Mouse (Mus musculus) bone marrow macrophage, adult 2 months (primary cell): Measurements from ENCODE around the gene Mad1l1. TPM values are rescaled to one million over a fixed set of nuclear protein-coding genes. Genes with fewer than 3 reads are reported as not detected.

Source experiments
- H3K27ac ChIP-seq: 2 replicates; pipeline ENCODE4 v1.5.1; 2012; ENCODE audit warnings: low read depth, low read length; ENCODE audit not compliant: insufficient read depth
- H3K4me1 ChIP-seq: 2 replicates; pipeline ENCODE4 v1.6.1; 2012; ENCODE audit warnings: low read length; ENCODE audit not compliant: control insufficient read depth, insufficient read depth
- H3K4me3 ChIP-seq: 2 replicates; pipeline ENCODE4 v1.5.1; 2012; ENCODE audit warnings: mild to moderate bottlenecking, low read length, moderate library complexity; ENCODE audit not compliant: insufficient read depth
- CTCF ChIP-seq: IDR thresholded peaks from 2 replicates; pipeline ENCODE4 v1.5.1; 2012; ENCODE audit warnings: low read depth, mild to moderate bottlenecking, low read length, moderate library complexity
- POLR2A ChIP-seq: IDR thresholded peaks from 2 replicates; pipeline ENCODE4 v1.6.1; 2012; ENCODE audit warnings: mild to moderate bottlenecking, low read depth, low read length, borderline replicate concordance
- polyA plus RNA-seq: library from polyadenylated mRNA; stranded (reverse); fragments of >200 nt; gene quantifications from 2 replicates; pipeline ENCODE4 v1.2.4, GENCODE M21; 2012; ENCODE audit not compliant: missing spikeins, insufficient read depth, insufficient read length

The Mad1l1 gene
- polyA plus RNA-seq, 1 experiment: 16.5 TPM

DNA sequence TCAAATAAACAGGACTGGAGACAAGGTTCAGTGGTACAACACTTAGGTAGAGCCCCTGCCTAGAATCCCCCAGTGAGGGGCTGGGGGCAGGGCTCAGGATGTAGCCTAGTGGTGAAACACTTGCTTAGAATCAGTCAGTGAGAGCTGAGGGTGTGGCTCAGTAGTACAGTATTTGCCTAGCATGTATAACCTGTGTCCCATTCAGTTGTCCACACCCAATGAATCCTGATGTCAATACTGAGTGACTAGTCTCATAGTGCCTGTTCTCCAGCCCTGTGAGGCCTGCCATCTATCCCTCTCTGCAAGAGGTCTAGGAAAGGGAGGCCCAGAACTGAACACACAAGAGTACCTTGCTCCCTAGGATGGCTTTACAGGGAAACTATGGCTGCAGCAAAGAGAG is 232.1 kb downstream of the Mad1l1 start:
- H3K4me1 ChIP-seq: no peaks in the 10 kb centered on the region
- H3K27ac ChIP-seq: no peak overlapping the region
- TF ChIP-seq CTCF (no peak), POLR2A (no peak)
- no peak overlapping the region for H3K4me3 ChIP-seq

DNA sequence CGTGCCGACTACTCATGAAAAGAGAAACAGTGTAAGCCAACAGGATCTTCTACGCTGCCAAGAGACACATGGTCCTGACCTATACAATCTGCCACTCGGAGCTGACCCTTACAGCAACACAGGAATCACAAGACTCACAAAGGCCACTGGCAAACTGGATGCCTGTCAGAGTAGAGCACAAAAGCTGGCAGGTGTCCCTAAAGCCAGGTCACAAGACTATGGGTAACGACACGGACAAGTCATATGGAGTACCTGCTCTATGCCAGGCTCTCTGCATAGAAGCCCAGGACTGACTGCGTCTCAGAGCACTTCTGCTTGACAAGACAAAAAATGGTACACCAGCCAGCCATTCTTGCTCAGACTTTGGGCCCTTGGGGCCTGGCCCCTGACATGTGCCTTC is 234.1 kb downstream of the Mad1l1 start:
- H3K4me1 ChIP-seq: no peaks in the 10 kb centered on the region
- no peak overlapping the region for H3K27ac ChIP-seq
- H3K4me3 ChIP-seq: no peak overlapping the region
- TF ChIP-seq CTCF: no peak
- no peak for TF ChIP-seq POLR2A

DNA sequence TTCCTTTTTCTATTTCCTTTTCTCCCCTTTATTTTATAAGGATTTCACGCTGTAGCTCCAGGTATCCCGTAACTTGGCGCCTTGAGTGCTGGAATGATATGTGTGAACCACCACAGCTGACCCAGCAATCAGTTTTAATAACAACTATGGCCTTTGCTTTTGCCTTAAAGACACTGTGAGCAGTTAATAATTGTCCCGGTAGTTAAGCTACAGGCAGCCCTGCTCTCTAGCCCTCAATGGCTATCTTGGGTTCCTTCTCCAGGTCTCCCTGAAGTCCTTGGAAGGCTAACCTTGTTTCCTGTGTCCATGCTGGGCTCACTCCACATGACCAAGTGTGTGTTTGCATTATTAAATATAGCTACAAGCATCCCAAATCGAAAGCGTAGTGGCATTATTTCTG is 237.0 kb downstream of the Mad1l1 start:
- TF ChIP-seq POLR2A (no peak), CTCF (no peak)
- H3K4me3 ChIP-seq: no peak overlapping the region
- no peaks in the 10 kb centered on the region for H3K4me1 ChIP-seq
- no peak overlapping the region for H3K27ac ChIP-seq

DNA sequence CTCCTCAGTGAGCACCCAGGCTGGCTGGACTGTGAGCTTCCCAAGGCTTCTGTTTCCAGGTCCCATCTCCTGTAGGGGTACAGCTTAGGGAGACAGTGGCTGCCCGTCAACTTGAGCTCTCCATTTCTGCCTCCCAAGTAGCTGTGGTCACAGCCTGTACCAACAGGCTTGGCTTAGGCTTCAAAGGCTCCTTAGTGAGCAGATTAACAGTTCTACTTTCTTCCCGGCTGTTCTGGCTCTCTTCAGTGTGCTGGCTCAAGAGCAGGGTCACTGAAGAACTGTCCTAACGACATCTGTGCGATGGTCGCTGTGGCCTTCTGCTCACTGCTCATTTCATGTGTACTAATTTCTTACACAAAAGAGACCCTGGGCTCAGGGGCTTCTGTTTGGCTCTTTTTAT is 237.4 kb downstream of the Mad1l1 start:
- TF ChIP-seq POLR2A (no peak), CTCF (no peak)

DNA sequence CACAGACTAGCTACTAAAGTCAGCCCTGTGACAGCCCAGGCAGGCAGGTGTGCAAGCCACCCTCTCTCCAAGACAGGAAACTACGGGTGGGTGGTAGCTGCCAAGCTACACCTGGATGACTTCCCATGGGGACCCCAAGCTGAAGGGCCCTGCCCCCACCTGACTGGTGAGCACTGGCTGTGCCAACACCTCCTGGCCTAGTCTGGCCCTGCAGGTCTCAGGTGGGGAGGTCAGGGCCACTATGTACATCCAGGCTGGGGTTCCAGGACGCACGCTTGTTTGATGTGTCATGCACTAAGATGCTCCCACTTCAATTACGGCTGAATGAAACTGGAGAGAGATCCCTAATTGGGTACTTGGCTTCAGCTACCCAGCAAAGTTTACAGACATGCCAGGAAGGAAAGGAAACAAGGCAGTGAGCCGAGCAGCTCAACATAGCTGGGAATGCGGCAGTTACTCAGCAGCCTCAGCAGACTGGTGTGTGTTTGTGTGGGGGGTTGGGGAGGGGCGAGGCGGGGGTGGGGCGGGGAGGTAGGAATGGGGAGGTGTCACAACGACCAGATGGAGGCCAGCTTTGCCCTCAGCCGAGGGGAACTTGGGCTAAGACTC is 239.0 kb downstream of the Mad1l1 start:
- no peak overlapping the region for H3K27ac ChIP-seq
- no peak overlapping the region for H3K4me3 ChIP-seq
- TF ChIP-seq CTCF: no peak
- TF ChIP-seq POLR2A: no peak
- H3K4me1 ChIP-seq: no peaks in the 10 kb centered on the region

More for the DNA sequence above, 237.4 kb downstream of the Mad1l1 start:
- Histone ChIP-seq H3K27ac (no peak overlapping the region), H3K4me1 (no peaks in the 10 kb centered on the region), H3K4me3 (no peak overlapping the region)

DNA sequence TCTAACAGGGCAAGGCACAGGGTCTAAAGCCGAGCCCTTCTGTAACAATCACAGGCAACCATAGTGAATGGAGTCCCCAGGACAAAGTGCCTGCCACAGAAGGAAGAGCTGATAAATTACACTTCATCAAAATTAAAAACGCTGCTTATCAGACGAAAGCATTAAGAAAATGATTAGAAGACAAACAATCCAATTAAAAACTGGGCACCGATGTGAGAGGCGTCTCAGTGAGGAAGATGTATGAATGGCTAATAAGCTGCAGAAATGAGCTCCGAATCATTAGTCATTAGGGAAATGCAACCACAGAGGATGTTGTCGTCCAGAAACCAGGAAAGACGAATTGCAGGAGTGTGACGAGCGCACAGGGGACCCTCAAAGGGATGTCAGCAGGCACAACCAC is 240.3 kb downstream of the Mad1l1 start:
- TF ChIP-seq CTCF (no peak), POLR2A (no peak)
- no peak overlapping the region for H3K4me3 ChIP-seq
- no peak overlapping the region for H3K27ac ChIP-seq
- H3K4me1 ChIP-seq: no peaks in the 10 kb centered on the region

DNA sequence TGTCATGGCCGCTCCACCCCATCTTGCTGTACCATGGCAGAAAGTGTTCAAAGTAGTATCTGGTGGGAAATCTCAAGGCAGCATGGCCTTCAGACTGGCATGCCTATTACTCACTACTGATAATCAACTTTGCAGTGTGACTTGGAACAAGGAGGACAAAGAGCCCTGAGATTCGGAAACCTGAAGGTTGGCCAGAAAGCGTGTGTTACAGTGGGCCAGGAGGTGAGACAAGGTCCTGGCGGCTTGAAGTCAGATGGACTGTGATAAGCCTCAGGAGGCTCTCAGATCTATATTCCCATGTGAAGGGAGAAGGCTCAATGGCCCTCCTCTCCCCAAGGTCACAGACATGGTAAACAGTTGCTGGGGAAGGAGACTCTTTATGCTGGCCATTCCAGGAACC is 241.8 kb downstream of the Mad1l1 start:
- Histone ChIP-seq H3K4me3 (no peak overlapping the region), H3K27ac (no peak overlapping the region), H3K4me1 (no peaks in the 10 kb centered on the region)
- no peak for TF ChIP-seq CTCF
- no peak for TF ChIP-seq POLR2A

DNA sequence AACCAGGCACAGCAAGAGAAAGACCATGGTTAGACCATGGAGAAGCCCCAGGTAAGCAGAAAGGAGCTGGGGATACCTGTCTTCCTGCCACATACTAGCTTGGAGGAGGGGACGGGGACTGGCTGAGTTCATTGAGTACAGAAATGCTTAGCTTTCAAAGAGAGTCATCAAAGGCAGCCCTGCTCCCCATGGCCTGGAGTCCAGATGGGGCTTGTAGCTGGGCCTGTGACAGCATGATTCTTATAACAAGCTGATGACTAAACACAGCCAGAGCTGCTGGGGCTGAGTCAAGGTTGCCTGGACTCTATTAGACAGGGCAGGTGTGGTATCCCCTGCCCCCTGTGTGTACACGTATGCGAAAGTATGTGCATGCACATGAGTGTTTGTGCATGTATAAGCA is 242.9 kb downstream of the Mad1l1 start:
- Histone ChIP-seq H3K27ac (no peak overlapping the region), H3K4me1 (no peaks in the 10 kb centered on the region), H3K4me3 (no peak overlapping the region)
- TF ChIP-seq POLR2A (no peak), CTCF (no peak)

DNA sequence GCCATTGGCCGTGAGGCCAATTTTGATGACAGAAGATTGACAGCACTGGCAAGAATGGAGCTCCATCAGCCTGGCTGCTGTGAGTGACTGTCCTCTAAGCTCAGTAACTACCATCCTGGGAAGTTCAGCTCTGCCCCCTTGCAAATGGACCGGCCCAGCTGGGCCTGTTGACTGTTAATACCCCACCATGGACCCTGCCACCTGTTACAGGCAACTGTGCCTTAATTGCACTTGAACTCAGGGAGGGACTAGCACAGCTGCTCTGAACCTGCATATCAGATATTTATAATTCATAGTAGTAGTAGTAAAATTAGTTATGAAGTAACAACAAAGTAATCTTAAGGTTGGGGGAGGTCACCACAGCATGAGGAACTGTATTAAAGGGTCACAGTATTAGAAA is 244.9 kb downstream of the Mad1l1 start:
- Histone ChIP-seq H3K4me3 (no peak overlapping the region), H3K4me1 (no peaks in the 10 kb centered on the region), H3K27ac (no peak overlapping the region)
- TF ChIP-seq POLR2A (no peak), CTCF (no peak)

DNA sequence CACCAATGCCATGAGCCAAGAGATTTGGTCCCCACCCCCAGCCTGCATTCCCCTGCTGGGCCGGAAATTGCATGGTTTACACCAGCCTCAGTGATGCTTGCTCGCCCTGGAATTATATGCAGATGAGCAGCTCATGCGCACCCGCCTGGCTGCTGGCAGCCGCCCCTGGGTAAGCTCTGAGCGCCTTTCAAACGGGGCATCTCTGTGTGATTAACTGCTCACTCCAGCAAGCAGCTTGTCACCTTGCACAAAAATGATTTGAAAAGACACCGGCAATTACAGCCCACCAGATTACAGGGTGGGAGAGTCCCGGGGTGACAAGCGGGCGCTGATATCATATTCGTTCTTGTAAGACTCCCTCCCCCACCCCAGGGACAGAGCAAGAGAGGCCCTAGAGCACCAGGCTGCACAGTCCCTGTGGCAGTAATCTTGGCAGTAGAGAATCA is 247.7 kb downstream of the Mad1l1 start:
- Histone ChIP-seq H3K27ac (no peak overlapping the region), H3K4me1 (no peaks in the 10 kb centered on the region), H3K4me3 (no peak overlapping the region)
- TF ChIP-seq CTCF (no peak), POLR2A (no peak)

DNA sequence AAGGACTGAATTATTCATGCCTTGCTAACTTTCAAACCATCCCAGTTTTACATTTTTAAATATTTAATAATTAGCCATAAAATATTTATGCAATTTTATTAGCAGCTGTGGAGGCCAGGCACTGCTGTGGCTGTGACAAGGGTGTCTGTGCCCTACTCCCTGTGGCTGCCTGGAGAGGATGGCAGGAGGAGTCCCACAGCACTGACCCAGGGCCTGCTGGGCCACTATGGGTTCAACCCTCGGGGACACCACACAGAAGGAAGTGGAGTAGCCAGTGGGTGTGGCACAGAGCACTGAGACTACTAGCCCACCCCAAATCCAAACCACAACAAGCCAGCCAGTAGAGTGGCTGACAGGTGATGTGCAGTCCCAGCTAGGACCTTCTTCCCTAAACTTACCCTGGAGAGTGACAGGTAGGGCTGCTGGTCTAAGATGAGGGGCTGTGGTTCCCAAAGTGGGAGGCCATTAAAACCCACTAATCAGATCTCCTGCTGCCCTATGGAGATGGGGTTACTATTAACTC is 248.1 kb downstream of the Mad1l1 start:
- Histone ChIP-seq H3K4me1 (no peaks in the 10 kb centered on the region), H3K27ac (no peak overlapping the region), H3K4me3 (no peak overlapping the region)
- TF ChIP-seq CTCF: no peak
- no peak for TF ChIP-seq POLR2A
